Mouse (Mus musculus): ENCODE measurements around the gene Plb1.

DNA sequence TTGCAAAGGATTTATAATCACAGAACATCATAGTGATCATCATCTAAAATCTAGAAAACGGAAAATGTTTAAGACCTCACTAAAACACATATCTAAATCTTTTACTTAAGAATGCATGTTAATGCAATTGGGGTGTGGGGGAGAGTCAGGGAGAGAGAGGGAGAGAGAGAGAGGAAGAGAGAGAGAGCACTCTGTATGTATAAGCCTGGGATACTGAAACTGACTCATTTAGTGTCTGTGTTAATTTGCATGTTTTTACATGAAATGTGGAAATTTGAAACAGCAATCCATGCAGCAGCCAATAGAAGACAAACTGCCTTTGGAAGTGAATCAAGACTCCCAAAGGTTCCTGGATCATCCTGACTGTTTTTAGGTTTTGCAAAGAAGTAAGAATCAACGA is 181.1 kb downstream of the Plb1 start:
- no peak for TF ChIP-seq GATA1 (IDR thresholded peaks at IDR 0.05; ENCODE audit: borderline replicate concordance, low read length)
- no peak for TF ChIP-seq FLI1 (IDR thresholded peaks at IDR 0.05; ENCODE audit: low read length)

All from megakaryocyte, embryonic 14.5 days (primary cell).